In the genomic region with DNA sequence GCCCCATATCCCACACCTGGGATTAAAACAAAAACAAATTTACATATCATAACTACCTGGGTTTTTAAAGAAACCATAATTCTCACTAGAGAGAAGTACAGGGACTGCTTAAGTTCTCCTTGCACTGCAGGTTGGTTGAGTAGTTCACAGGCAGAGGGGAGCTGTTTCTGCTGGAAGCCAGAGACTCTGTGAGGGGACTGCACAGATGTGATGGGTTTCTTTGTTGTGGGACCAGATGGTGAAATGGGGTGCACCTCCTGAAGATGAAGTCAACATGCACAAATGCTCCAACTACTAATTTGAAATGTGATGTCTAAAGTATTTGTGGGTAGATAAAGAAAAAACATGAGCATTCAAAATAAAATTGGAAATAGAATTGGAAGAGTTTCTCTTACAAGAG, we compare ENCODE assay signal across 19 mouse cellular contexts. TPM values are rescaled to one million over a fixed set of nuclear protein-coding genes. Genes with fewer than 3 reads are reported as not detected.
"Had no signal": no experiment of that assay in that cellular context is flagged by ENCODE, and none has a peak within 500 bp of the region (broad histone marks: within the 10 kb centered on the region; RNA-seq: fewer than 3 reads in every experiment).

No protein-coding gene starts in this region.

- H3K27me3 ChIP-seq: kidney, embryonic 15.5 days; liver, embryonic 13.5 days; midbrain, embryonic 12.5 days; midbrain, embryonic 15.5 days; neural tube, embryonic 12.5 days; neural tube, embryonic 15.5 days had no signal

- DNase-seq: kidney, adult 11 months; kidney, adult 8-10 months; kidney, postnatal 10 days; kidney, postnatal 36 days; layer of hippocampus, adult 9-11 months; liver, embryonic 13.5 days; lung, adult 2 months; lung, postnatal 14 days; retina, postnatal 1 day; right cerebral cortex, postnatal 25 days had no signal

- H3K27ac ChIP-seq: kidney, embryonic 15.5 days; liver, embryonic 13.5 days; macrophage; midbrain, embryonic 12.5 days; midbrain, embryonic 15.5 days; neural tube, embryonic 12.5 days; neural tube, embryonic 15.5 days had no signal

- H3K4me1 ChIP-seq: kidney, embryonic 15.5 days; midbrain, embryonic 12.5 days; midbrain, embryonic 15.5 days; neural tube, embryonic 12.5 days; neural tube, embryonic 15.5 days had no signal

- H3K36me3 ChIP-seq: kidney, embryonic 15.5 days; liver, embryonic 13.5 days; midbrain, embryonic 12.5 days; midbrain, embryonic 15.5 days; neural tube, embryonic 12.5 days; neural tube, embryonic 15.5 days had no signal

- ATAC-seq: midbrain, embryonic 15.5 days had no signal

- H3K9me3 ChIP-seq: kidney, embryonic 15.5 days; liver, embryonic 13.5 days; midbrain, embryonic 12.5 days; midbrain, embryonic 15.5 days; neural tube, embryonic 12.5 days; neural tube, embryonic 15.5 days had no signal

- H3K4me3 ChIP-seq: kidney, embryonic 15.5 days; liver, embryonic 13.5 days; midbrain, embryonic 12.5 days; midbrain, embryonic 15.5 days; neural tube, embryonic 12.5 days; neural tube, embryonic 15.5 days had no signal

- H3K4me2 ChIP-seq: kidney, embryonic 15.5 days; liver, embryonic 13.5 days; midbrain, embryonic 12.5 days; midbrain, embryonic 15.5 days; neural tube, embryonic 12.5 days; neural tube, embryonic 15.5 days had no signal

- H3K9ac ChIP-seq: kidney, embryonic 15.5 days; liver, embryonic 13.5 days; midbrain, embryonic 12.5 days; midbrain, embryonic 15.5 days; neural tube, embryonic 12.5 days; neural tube, embryonic 15.5 days had no signal

RNA-seq across cellular contexts. Expression of a gene that starts 11.3 kb away (rescaled TPM):
- total RNA-seq: layer of hippocampus, postnatal 25 days; left cerebral cortex, adult 18-20 months; left cerebral cortex, postnatal 36 days had no signal
- polyA plus RNA-seq: macrophage; midbrain, embryonic 12.5 days; midbrain, embryonic 15.5 days; neural tube, embryonic 12.5 days; neural tube, embryonic 15.5 days had no signal
